Mouse (Mus musculus) inflammation-experienced regulatory T-cells (primary cell): ENCODE results near the gene Mboat1. TPM values are rescaled to one million over a fixed set of nuclear protein-coding genes. Genes with fewer than 3 reads are reported as not detected.

ENCODE experiments used
- polyA plus RNA-seq, 2 experiments: library from polyadenylated mRNA; unstranded; fragments of 100-300 nt; shearing (Covaris generic); gene quantifications; one replicate each; pipeline ENCODE4 v1.2.1; 2017

Mboat1 gene
- 10 to 100 TPM; 12.3 to 44.8 TPM for polyA plus RNA-seq

GRCm38 (mm10) chr13:30136243-30136922, at the start of gene Mboat1:
Gene Mboat1, plus strand, starts transcription at chr13:30136489.

Other genes starting within 250 kb of the Mboat1 start
- gene E2f3, start 150.4 kb upstream of the Mboat1 start, polyA plus RNA-seq, result 1 to 10 TPM; 2.7 to 5.2 TPM
- gene Agtr1a, start 200.0 kb downstream of the Mboat1 start, polyA plus RNA-seq, result under 1 TPM in 1 of 2 experiments, not detected in 1; 0.07 TPM